Mouse (Mus musculus): Measurements from ENCODE around the gene Podxl.

DNA sequence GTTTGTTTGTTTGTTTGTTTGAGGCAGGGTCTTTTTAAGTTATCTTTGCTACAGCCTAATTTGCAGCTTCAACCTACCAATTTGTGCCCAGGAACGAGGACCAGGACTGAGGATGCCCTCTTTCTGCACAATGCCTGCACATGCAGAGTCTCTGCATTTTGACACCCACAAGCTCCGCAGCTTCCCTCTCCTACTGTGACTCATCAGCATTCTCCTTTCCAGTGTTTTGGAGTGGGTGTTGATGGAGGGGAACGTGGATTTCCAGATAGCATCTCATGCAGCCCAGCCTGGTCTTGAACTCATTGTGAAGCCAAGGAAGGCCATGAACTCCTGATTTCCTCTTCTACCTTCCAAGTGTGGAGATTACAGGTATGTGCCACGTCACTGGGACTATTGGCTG, 11.3 kb upstream of the Podxl start:
- TF ChIP-seq POLR2A (IDR thresholded peaks at IDR 0.05; ENCODE audit: insufficient read depth, low read length) (no peak), EP300 (IDR thresholded peaks at IDR 0.05; ENCODE audit: insufficient read depth, low read depth, low read length) (no peak), CTCF (IDR thresholded peaks at IDR 0.05; ENCODE audit: low read depth, low read length) (no peak)

Measured in ES-Bruce4 (cell line).